Mouse (Mus musculus) embryo, embryonic 11 days (tissue): ENCODE data around the gene Clip2.

Experiments
- DNase-seq: peaks from one replicate; pipeline ENCODE4 v3.0.0-alpha.2; 2015

Clip2 gene

GRCm38 (mm10) chr5:134522524-134522923, 29.7 kb downstream of the Clip2 start:
- no peak for DNase-seq

GRCm38 (mm10) chr5:134521806-134522205, 30.4 kb downstream of the Clip2 start:
- no peak for DNase-seq

GRCm38 (mm10) chr5:134521131-134521530, 31.1 kb downstream of the Clip2 start:
- no peak for DNase-seq

- no peak for DNase-seq
Observed at GRCm38 (mm10) chr5:134520120-134520519, 32.1 kb downstream of the Clip2 start.

- no peak for DNase-seq
Observed at GRCm38 (mm10) chr5:134519471-134519870, 32.8 kb downstream of the Clip2 start.

GRCm38 (mm10) chr5:134512086-134512485, 40.1 kb downstream of the Clip2 start:
- no peak for DNase-seq

- DNase-seq = no peak
Observed at GRCm38 (mm10) chr5:134510266-134510665, 42.0 kb downstream of the Clip2 start.

- no peak for DNase-seq
Observed at GRCm38 (mm10) chr5:134508965-134509364, 43.3 kb downstream of the Clip2 start.

GRCm38 (mm10) chr5:134507859-134508399, 44.3 kb downstream of the Clip2 start:
- no peak for DNase-seq

- DNase-seq = peak; percentile 78
Observed at GRCm38 (mm10) chr5:134507307-134507706, 44.9 kb downstream of the Clip2 start.

- DNase-seq = no peak
Observed at GRCm38 (mm10) chr5:134505810-134506292, 46.4 kb downstream of the Clip2 start.

GRCm38 (mm10) chr5:134502591-134502990, 49.6 kb downstream of the Clip2 start:
- DNase-seq = no peak

- DNase-seq = no peak
Observed at GRCm38 (mm10) chr5:134501453-134501852, 50.8 kb downstream of the Clip2 start.

GRCm38 (mm10) chr5:134500681-134501080, 51.6 kb downstream of the Clip2 start:
- DNase-seq = no peak

GRCm38 (mm10) chr5:134500062-134500461, 52.2 kb downstream of the Clip2 start:
- peak; percentile 29 for DNase-seq

- no peak for DNase-seq
Observed at GRCm38 (mm10) chr5:134497026-134497425, 55.2 kb downstream of the Clip2 start.

GRCm38 (mm10) chr5:134495796-134496195, 56.4 kb downstream of the Clip2 start:
- DNase-seq = no peak

- peak; percentile 84 for DNase-seq
Observed at GRCm38 (mm10) chr5:134494142-134494541, 58.1 kb downstream of the Clip2 start.

GRCm38 (mm10) chr5:134492956-134493355, 59.3 kb downstream of the Clip2 start:
- no peak for DNase-seq

- peak; percentile 85 for DNase-seq
Observed at GRCm38 (mm10) chr5:134491712-134492417, 60.4 kb downstream of the Clip2 start.

GRCm38 (mm10) chr5:134491206-134491605, 61.0 kb downstream of the Clip2 start:
- no peak for DNase-seq

GRCm38 (mm10) chr5:134490465-134490864, 61.8 kb downstream of the Clip2 start:
- DNase-seq = no peak

GRCm38 (mm10) chr5:134489583-134489982, 62.7 kb downstream of the Clip2 start:
- DNase-seq = peak; percentile 77

- DNase-seq = no peak
Observed at GRCm38 (mm10) chr5:134488596-134488995, 63.6 kb downstream of the Clip2 start.

- DNase-seq = no peak
Observed at GRCm38 (mm10) chr5:134488042-134488441, 64.2 kb downstream of the Clip2 start.
